Mouse (Mus musculus) cerebellum, adult 2 months (tissue): ENCODE results near the gene Actn1.

ENCODE experiments used
- CTCF ChIP-seq: fragments of 200-500 bp; IDR thresholded peaks from 2 replicates; pipeline ENCODE4 v1.5.1; 2011; ENCODE audit warnings: low read depth, mild to moderate bottlenecking, control low read depth, low read length, moderate library complexity, borderline replicate concordance; ENCODE audit not compliant: insufficient read depth
- POLR2A ChIP-seq: fragments of 200-500 bp; IDR thresholded peaks from 2 replicates; pipeline ENCODE4 v1.6.1; 2011; ENCODE audit warnings: low read length, control low read depth, borderline replicate concordance; ENCODE audit not compliant: insufficient read depth

GRCm38 (mm10) chr12:80259216-80260055, 735 bp downstream of the Actn1 start:
- TF ChIP-seq POLR2A, result no peak
- TF ChIP-seq CTCF, result peak; percentile 10; the same call in 1 of the 2 replicates
